Mouse (Mus musculus): Measurements from ENCODE around the gene Egr4. TPM values are rescaled to one million over a fixed set of nuclear protein-coding genes. Genes with fewer than 3 reads are reported as not detected.
A peak's percentile ranks its signal among the peaks of the same experiment; 100 is the strongest.

The Egr4 gene
- polyA plus RNA-seq, 2 experiments, result 0.05 TPM; not detected in 1

DNA sequence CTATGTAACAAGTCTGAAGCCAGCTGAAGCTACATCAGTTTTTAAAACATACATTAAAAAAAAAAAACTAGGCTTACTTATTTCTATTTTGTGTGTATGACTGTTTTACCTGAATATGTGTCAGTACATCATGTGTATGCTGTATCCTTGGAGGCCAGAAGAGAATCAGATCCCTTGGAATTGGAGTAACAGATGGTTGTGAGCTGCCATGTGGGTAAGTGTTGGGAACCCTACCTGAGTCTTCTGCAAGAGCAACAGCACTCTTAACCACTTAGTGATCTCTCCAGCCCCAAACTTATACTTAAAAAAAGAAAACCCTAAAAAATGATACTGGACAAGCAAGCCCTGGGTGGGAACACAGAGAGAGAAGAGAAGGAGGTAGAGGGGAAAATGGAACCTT, 16.4 kb downstream of the Egr4 start:
- DNase-seq (ENCODE audit: low spot score), result no peak
- Histone ChIP-seq H3K9me3 (ENCODE audit: control insufficient read depth, low read length) (no peaks in the 10 kb centered on the region), H3K27ac (replicated peaks; ENCODE audit: low read depth, low read length) (no peak overlapping the region), H3K4me1 (ENCODE audit: control insufficient read depth, insufficient read depth, low read length) (no peaks in the 10 kb centered on the region; the same call in 1 of the 2 replicates), H3K36me3 (ENCODE audit: control insufficient read depth, insufficient read depth, low read length) (no peaks in the 10 kb centered on the region), H3K27me3 (ENCODE audit: control insufficient read depth, insufficient read depth, low read length) (no peaks in the 10 kb centered on the region), H3K4me3 (replicated peaks; ENCODE audit: low read length) (no peak overlapping the region), H3K9ac (ENCODE audit: low read depth, low read length, severe bottlenecking) (no peak overlapping the region), H3K4me2 (replicated peaks; ENCODE audit: low read depth, low read length, severe bottlenecking) (no peak overlapping the region)
- ATAC-seq (ENCODE audit: low FRiP score, low read depth), result no peak
- TF ChIP-seq POLR2A (IDR thresholded peaks at IDR 0.05; ENCODE audit: borderline replicate concordance, extremely low read depth, insufficient read depth, insufficient read length), result no peak

DNA sequence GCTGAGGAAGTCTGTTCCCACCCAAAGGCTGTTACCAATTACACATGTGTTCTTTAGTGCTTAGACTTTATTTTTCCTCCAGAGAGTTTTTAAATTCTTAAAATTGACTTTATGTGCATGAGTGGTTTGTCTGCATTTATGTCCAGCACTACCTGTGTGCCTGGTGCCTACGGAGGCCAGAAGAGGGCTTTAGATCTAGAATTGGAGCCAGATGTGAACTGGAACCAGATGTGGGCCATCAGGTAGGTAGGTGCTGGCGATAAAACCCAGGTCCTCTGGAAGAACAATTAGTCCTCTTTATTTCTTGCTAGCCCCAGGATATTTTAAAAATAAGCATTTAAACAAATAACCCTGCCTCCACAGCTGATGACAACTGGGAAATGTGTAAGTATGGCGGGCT, 21.8 kb downstream of the Egr4 start:
- H3K36me3 ChIP-seq (ENCODE audit: control insufficient read depth, insufficient read depth, low read length), result no peaks in the 10 kb centered on the region
- H3K4me2 ChIP-seq (replicated peaks; ENCODE audit: low read depth, low read length, severe bottlenecking), result no peak overlapping the region
- H3K9me3 ChIP-seq (ENCODE audit: control insufficient read depth, low read length), result no peaks in the 10 kb centered on the region
- no peaks in the 10 kb centered on the region; the same call in 1 of the 2 replicates for H3K4me1 ChIP-seq (ENCODE audit: control insufficient read depth, insufficient read depth, low read length)
- no peak overlapping the region for H3K27ac ChIP-seq (replicated peaks; ENCODE audit: low read depth, low read length)
- no peak; the same call in 1 of the 2 replicates for ATAC-seq (ENCODE audit: low FRiP score, low read depth)
- DNase-seq (ENCODE audit: low spot score), result peak; percentile 15
- no peaks in the 10 kb centered on the region for H3K27me3 ChIP-seq (ENCODE audit: control insufficient read depth, insufficient read depth, low read length)
- H3K9ac ChIP-seq (ENCODE audit: low read depth, low read length, severe bottlenecking), result no peak overlapping the region
- 21% methylated on average over 3 of the region's 3 CpGs for WGBS
- H3K4me3 ChIP-seq (replicated peaks; ENCODE audit: low read length), result no peak overlapping the region
- no peak for TF ChIP-seq POLR2A (IDR thresholded peaks at IDR 0.05; ENCODE audit: borderline replicate concordance, extremely low read depth, insufficient read depth, insufficient read length)

DNA sequence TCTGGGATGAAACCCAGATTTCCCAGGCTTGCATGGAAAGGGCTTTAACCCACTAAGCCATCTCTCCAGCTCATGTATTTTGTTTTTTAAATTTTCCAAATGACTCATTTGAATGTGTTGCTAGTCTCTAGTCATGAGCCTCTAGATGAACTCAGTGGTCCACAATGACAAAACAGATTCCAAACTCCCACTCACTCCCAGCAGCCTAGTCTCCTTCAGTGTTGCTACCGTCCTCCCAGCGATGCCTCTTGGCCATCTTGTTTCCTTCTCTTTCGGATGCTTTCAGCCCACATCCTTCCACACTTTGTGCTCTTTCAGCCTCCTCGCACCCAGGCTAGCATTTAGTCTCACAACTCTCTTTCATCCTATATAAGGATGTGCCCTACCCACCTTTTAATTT, 23.1 kb downstream of the Egr4 start:
- Histone ChIP-seq H3K4me3 (replicated peaks; ENCODE audit: low read length) (no peak overlapping the region), H3K4me1 (ENCODE audit: control insufficient read depth, insufficient read depth, low read length) (no peaks in the 10 kb centered on the region; the same call in 1 of the 2 replicates), H3K27me3 (ENCODE audit: control insufficient read depth, insufficient read depth, low read length) (peaks cover 8% of the 10 kb centered on the region), H3K9ac (ENCODE audit: low read depth, low read length, severe bottlenecking) (no peak overlapping the region), H3K9me3 (ENCODE audit: control insufficient read depth, low read length) (no peaks in the 10 kb centered on the region), H3K36me3 (ENCODE audit: control insufficient read depth, insufficient read depth, low read length) (no peaks in the 10 kb centered on the region), H3K27ac (replicated peaks; ENCODE audit: low read depth, low read length) (no peak overlapping the region), H3K4me2 (replicated peaks; ENCODE audit: low read depth, low read length, severe bottlenecking) (no peak overlapping the region)
- no peak for TF ChIP-seq POLR2A (IDR thresholded peaks at IDR 0.05; ENCODE audit: borderline replicate concordance, extremely low read depth, insufficient read depth, insufficient read length)
- ATAC-seq (ENCODE audit: low FRiP score, low read depth), result no peak
- 71% methylated on average over 4 of the region's 4 CpGs for WGBS
- no peak for DNase-seq (ENCODE audit: low spot score)

DNA sequence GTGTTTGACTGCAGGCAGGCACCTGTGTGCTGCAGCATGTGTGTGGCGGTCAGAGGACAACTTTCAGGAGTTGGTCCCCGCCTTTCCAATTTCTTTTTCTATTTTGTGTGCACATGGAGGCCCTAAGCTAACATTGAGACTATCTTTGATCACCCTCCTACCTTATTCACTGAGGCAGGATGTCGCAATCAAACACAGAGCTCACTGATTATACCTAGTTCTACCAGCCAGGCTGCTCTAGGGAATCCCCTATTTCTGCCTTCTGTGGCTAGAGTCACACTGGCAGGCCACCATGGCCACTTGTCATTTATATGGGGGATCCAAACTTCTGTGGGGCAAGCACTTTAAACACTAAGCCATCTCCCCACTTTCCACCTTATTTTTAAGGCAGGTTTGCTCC, 23.7 kb downstream of the Egr4 start:
- Histone ChIP-seq H3K36me3 (ENCODE audit: control insufficient read depth, insufficient read depth, low read length) (no peaks in the 10 kb centered on the region), H3K9ac (ENCODE audit: low read depth, low read length, severe bottlenecking) (no peak overlapping the region), H3K9me3 (ENCODE audit: control insufficient read depth, low read length) (no peaks in the 10 kb centered on the region), H3K27ac (replicated peaks; ENCODE audit: low read depth, low read length) (no peak overlapping the region), H3K4me2 (replicated peaks; ENCODE audit: low read depth, low read length, severe bottlenecking) (no peak overlapping the region), H3K27me3 (ENCODE audit: control insufficient read depth, insufficient read depth, low read length) (peaks cover 14% of the 10 kb centered on the region), H3K4me3 (replicated peaks; ENCODE audit: low read length) (no peak overlapping the region), H3K4me1 (ENCODE audit: control insufficient read depth, insufficient read depth, low read length) (peaks cover under 1% of the 10 kb centered on the region)
- WGBS, result 71% methylated on average over 3 of the region's 3 CpGs
- no peak for DNase-seq (ENCODE audit: low spot score)
- no peak for ATAC-seq (ENCODE audit: low FRiP score, low read depth)
- no peak for TF ChIP-seq POLR2A (IDR thresholded peaks at IDR 0.05; ENCODE audit: borderline replicate concordance, extremely low read depth, insufficient read depth, insufficient read length)

DNA sequence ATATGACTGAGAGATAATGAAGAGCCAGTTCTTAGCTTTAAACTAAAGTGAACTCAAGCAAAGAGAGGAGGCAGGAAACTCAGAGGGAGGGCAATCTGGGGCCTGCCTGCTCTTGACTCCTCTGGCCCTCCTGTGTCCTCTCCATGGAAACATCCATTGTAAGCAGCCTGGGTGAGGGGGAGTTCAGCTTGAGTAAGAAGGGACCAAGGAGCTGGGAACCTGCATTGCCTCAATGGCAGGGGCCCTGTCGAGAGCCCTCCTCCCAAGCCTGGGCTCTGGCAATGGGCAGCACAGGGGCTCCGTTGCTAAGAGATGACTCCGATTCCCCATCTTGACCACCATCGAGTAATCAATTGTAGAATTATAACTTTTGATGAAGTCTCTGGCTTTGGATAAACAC, 24.9 kb downstream of the Egr4 start:
- no peaks in the 10 kb centered on the region for H3K36me3 ChIP-seq (ENCODE audit: control insufficient read depth, insufficient read depth, low read length)
- H3K9me3 ChIP-seq (ENCODE audit: control insufficient read depth, low read length), result no peaks in the 10 kb centered on the region
- DNase-seq (ENCODE audit: low spot score) (no peak), ATAC-seq (ENCODE audit: low FRiP score, low read depth) (no peak)
- H3K9ac ChIP-seq (ENCODE audit: low read depth, low read length, severe bottlenecking), result no peak overlapping the region
- no peak overlapping the region for H3K27ac ChIP-seq (replicated peaks; ENCODE audit: low read depth, low read length)
- H3K27me3 ChIP-seq (ENCODE audit: control insufficient read depth, insufficient read depth, low read length), result peaks cover 26% of the 10 kb centered on the region
- H3K4me2 ChIP-seq (replicated peaks; ENCODE audit: low read depth, low read length, severe bottlenecking), result no peak overlapping the region
- no peak for TF ChIP-seq POLR2A (IDR thresholded peaks at IDR 0.05; ENCODE audit: borderline replicate concordance, extremely low read depth, insufficient read depth, insufficient read length)
- WGBS, result 80% methylated on average over 4 of the region's 4 CpGs
- no peak overlapping the region for H3K4me3 ChIP-seq (replicated peaks; ENCODE audit: low read length)
- peaks cover 4% of the 10 kb centered on the region for H3K4me1 ChIP-seq (ENCODE audit: control insufficient read depth, insufficient read depth, low read length)

DNA sequence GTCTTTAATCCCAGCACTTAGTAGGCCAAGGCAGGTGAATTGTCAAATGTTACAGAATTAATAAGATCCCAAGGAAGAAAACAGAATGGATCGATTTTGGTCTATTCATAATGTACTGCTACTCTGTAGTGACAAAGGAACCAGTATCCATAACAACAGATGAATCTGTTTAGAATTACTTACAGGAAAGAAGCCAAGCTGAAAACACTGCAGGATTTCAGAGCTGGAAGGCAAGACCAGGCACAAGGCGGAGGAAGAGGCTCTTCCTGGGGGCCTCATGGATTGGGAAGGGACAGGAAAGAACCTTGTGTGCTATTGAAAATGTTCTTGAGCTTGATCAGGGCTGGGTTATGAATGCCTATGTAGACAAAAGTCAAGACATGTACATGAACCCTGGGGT, 27.7 kb downstream of the Egr4 start:
- Histone ChIP-seq H3K9ac (ENCODE audit: low read depth, low read length, severe bottlenecking) (no peak overlapping the region), H3K27ac (replicated peaks; ENCODE audit: low read depth, low read length) (no peak overlapping the region), H3K27me3 (ENCODE audit: control insufficient read depth, insufficient read depth, low read length) (peaks cover 31% of the 10 kb centered on the region), H3K9me3 (ENCODE audit: control insufficient read depth, low read length) (no peaks in the 10 kb centered on the region), H3K4me3 (replicated peaks; ENCODE audit: low read length) (no peak overlapping the region), H3K4me1 (ENCODE audit: control insufficient read depth, insufficient read depth, low read length) (peaks cover 4% of the 10 kb centered on the region), H3K4me2 (replicated peaks; ENCODE audit: low read depth, low read length, severe bottlenecking) (no peak overlapping the region), H3K36me3 (ENCODE audit: control insufficient read depth, insufficient read depth, low read length) (no peaks in the 10 kb centered on the region)
- DNase-seq (ENCODE audit: low spot score), result peak; percentile 12
- WGBS, result 70% methylated on average over 2 of the region's 2 CpGs
- no peak for ATAC-seq (ENCODE audit: low FRiP score, low read depth)
- no peak for TF ChIP-seq POLR2A (IDR thresholded peaks at IDR 0.05; ENCODE audit: borderline replicate concordance, extremely low read depth, insufficient read depth, insufficient read length)
